Mouse (Mus musculus): ENCODE measurements around the gene Gm4881. TPM values are rescaled to one million over a fixed set of nuclear protein-coding genes. Genes with fewer than 3 reads are reported as not detected.

The Gm4881 gene
- polyA plus RNA-seq, 1 experiment from 2014 or later: not detected

- Histone ChIP-seq H3K27ac (no peak overlapping the region), H3K9me3 (no peaks in the 10 kb centered on the region), H3K4me3 (no peak overlapping the region), H3K27me3 (peaks cover 100% of the 10 kb centered on the region), H3K36me3 (no peaks in the 10 kb centered on the region), H3K4me2 (no peak overlapping the region), H3K9ac (no peak overlapping the region), H3K4me1 (peaks cover 6% of the 10 kb centered on the region)
- peak; percentile 32; the same call in 1 of the 2 replicates for ATAC-seq (ENCODE audit: borderline replicate concordance, extremely low read depth, low FRiP score, low TSS enrichment)
- WGBS: under 1% methylated on average over 8 of the region's 8 CpGs
These were observed 5.8 kb upstream of the Gm4881 start for GRCm38 (mm10) chr7:24949958-24950623.

- H3K9ac ChIP-seq: no peak overlapping the region
- H3K4me2 ChIP-seq: no peak overlapping the region
- no peak overlapping the region for H3K27ac ChIP-seq
- H3K36me3 ChIP-seq: no peaks in the 10 kb centered on the region
- no peak for ATAC-seq (ENCODE audit: borderline replicate concordance, extremely low read depth, low FRiP score, low TSS enrichment)
- peaks cover 7% of the 10 kb centered on the region for H3K4me1 ChIP-seq
- no peak overlapping the region for H3K4me3 ChIP-seq
- WGBS: 4% methylated on average over 29 of the region's 29 CpGs
- no peaks in the 10 kb centered on the region for H3K9me3 ChIP-seq
- H3K27me3 ChIP-seq: peaks cover 100% of the 10 kb centered on the region
These were observed 4.5 kb upstream of the Gm4881 start for GRCm38 (mm10) chr7:24948774-24949173.

GRCm38 (mm10) chr7:24947316-24948048 lies 3.2 kb upstream of the Gm4881 start:
- H3K4me1 ChIP-seq: peaks cover 7% of the 10 kb centered on the region
- no peak overlapping the region for H3K9ac ChIP-seq
- no peak overlapping the region for H3K4me2 ChIP-seq
- H3K36me3 ChIP-seq: no peaks in the 10 kb centered on the region
- ATAC-seq (ENCODE audit: borderline replicate concordance, extremely low read depth, low FRiP score, low TSS enrichment): no peak
- WGBS: 6% methylated on average over 7 of the region's 7 CpGs
- peaks cover 100% of the 10 kb centered on the region for H3K27me3 ChIP-seq
- no peak overlapping the region for H3K4me3 ChIP-seq
- H3K9me3 ChIP-seq: no peaks in the 10 kb centered on the region
- H3K27ac ChIP-seq: no peak overlapping the region

- H3K27me3 ChIP-seq: peaks cover 100% of the 10 kb centered on the region
- ATAC-seq (ENCODE audit: borderline replicate concordance, extremely low read depth, low FRiP score, low TSS enrichment): no peak
- H3K4me3 ChIP-seq: no peak overlapping the region
- no peak overlapping the region for H3K9ac ChIP-seq
- H3K27ac ChIP-seq: no peak overlapping the region
- peaks cover 7% of the 10 kb centered on the region for H3K4me1 ChIP-seq
- 8% methylated on average over 6 of the region's 6 CpGs for WGBS
- H3K4me2 ChIP-seq: no peak overlapping the region
- no peaks in the 10 kb centered on the region for H3K36me3 ChIP-seq
- no peaks in the 10 kb centered on the region for H3K9me3 ChIP-seq
These were observed 653 bp downstream of the Gm4881 start for GRCm38 (mm10) chr7:24943641-24944040.

- no peaks in the 10 kb centered on the region for H3K9me3 ChIP-seq
- no peak overlapping the region for H3K4me3 ChIP-seq
- no peak for ATAC-seq (ENCODE audit: borderline replicate concordance, extremely low read depth, low FRiP score, low TSS enrichment)
- 2% methylated on average over 15 of the region's 15 CpGs for WGBS
- H3K4me1 ChIP-seq: no peaks in the 10 kb centered on the region
- H3K27me3 ChIP-seq: peaks cover 85% of the 10 kb centered on the region
- peaks cover 6% of the 10 kb centered on the region; the same call in 1 of the 2 replicates for H3K36me3 ChIP-seq
- H3K9ac ChIP-seq: no peak overlapping the region
- no peak overlapping the region for H3K27ac ChIP-seq
- no peak overlapping the region for H3K4me2 ChIP-seq
These were observed 12.6 kb downstream of the Gm4881 start for GRCm38 (mm10) chr7:24931651-24932050.

- peaks cover 73% of the 10 kb centered on the region for H3K27me3 ChIP-seq
- H3K9ac ChIP-seq: no peak overlapping the region
- H3K9me3 ChIP-seq: no peaks in the 10 kb centered on the region
- WGBS: 38% methylated on average over 6 of the region's 6 CpGs
- peaks cover 14% of the 10 kb centered on the region for H3K36me3 ChIP-seq
- H3K4me3 ChIP-seq: no peak overlapping the region
- ATAC-seq (ENCODE audit: borderline replicate concordance, extremely low read depth, low FRiP score, low TSS enrichment): no peak
- no peaks in the 10 kb centered on the region for H3K4me1 ChIP-seq
- no peak overlapping the region for H3K27ac ChIP-seq
- H3K4me2 ChIP-seq: no peak overlapping the region
These were observed 13.8 kb downstream of the Gm4881 start for GRCm38 (mm10) chr7:24930475-24930874.

- peaks cover 78% of the 10 kb centered on the region for H3K36me3 ChIP-seq
- H3K9me3 ChIP-seq: no peaks in the 10 kb centered on the region
- no peak overlapping the region for H3K4me2 ChIP-seq
- WGBS: 85% methylated on average over 9 of the region's 9 CpGs
- no peak for ATAC-seq (ENCODE audit: borderline replicate concordance, extremely low read depth, low FRiP score, low TSS enrichment)
- H3K4me1 ChIP-seq: no peaks in the 10 kb centered on the region
- H3K9ac ChIP-seq: no peak overlapping the region
- no peak overlapping the region for H3K27ac ChIP-seq
- H3K27me3 ChIP-seq: no peaks in the 10 kb centered on the region
- H3K4me3 ChIP-seq: no peak overlapping the region
These were observed 24.6 kb downstream of the Gm4881 start for GRCm38 (mm10) chr7:24919728-24920127.

DNA sequence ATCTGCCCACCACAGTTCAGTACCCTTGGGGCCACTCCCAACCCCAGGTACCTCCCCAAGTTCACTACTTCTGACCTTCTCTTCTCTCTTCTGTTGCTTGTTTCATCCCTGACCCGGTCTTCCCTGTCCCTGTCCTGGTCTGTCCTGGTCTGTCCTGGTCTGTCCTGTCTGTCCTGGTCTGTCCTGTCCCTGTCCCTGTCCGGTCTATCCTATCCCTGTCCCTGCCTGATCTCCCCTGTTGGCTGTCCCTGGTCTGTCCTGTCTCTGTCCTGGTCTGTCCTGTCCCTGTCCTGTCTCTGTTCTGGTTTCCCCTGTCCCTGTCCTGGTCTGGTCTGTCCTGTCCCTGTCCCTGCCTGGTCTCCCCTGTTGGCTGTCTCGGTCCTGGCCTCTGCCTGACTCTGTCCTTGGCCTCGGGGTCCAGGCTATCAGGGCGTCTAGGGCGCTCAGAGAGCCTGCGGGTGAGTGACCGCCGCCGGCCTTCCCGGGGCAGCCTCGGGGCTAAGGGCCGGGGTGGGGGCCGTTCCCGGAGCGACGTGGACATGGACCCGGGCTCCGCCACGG lies 25.5 kb downstream of the Gm4881 start:
- 88% methylated on average over 20 of the region's 20 CpGs for WGBS
- peaks cover 69% of the 10 kb centered on the region for H3K36me3 ChIP-seq
- no peaks in the 10 kb centered on the region for H3K4me1 ChIP-seq
- H3K27me3 ChIP-seq: no peaks in the 10 kb centered on the region
- no peaks in the 10 kb centered on the region for H3K9me3 ChIP-seq
- H3K4me2 ChIP-seq: no peak overlapping the region
- H3K4me3 ChIP-seq: no peak overlapping the region
- peak; percentile 49 for ATAC-seq (ENCODE audit: borderline replicate concordance, extremely low read depth, low FRiP score, low TSS enrichment)
- H3K27ac ChIP-seq: no peak overlapping the region
- H3K9ac ChIP-seq: no peak overlapping the region

DNA sequence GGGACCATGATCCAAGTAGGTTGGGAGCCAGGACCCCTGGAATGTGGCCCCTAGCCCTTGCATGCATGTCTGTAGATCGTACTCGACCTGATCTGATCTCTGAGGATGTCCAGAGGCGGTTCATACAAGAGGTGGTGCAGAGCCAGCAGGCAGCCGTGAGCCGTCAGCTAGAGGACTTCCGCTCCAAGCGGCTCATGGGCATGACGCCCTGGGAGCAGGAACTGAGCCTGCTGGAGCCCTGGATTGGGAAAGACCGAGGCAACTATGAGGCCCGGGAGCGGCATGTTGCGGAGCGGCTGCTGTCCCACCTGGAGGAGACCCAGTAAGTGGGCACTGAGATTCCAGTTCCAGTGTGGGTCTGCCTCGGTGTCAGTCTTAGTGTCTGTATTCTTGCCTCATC lies 31.8 kb downstream of the Gm4881 start:
- Histone ChIP-seq H3K27me3 (no peaks in the 10 kb centered on the region), H3K9ac (no peak overlapping the region), H3K4me3 (no peak overlapping the region), H3K36me3 (peaks cover 55% of the 10 kb centered on the region), H3K4me2 (no peak overlapping the region), H3K9me3 (no peaks in the 10 kb centered on the region), H3K4me1 (peaks cover 6% of the 10 kb centered on the region), H3K27ac (no peak overlapping the region)
- ATAC-seq (ENCODE audit: borderline replicate concordance, extremely low read depth, low FRiP score, low TSS enrichment): no peak
- 92% methylated on average over 14 of the region's 14 CpGs for WGBS

- H3K4me3 ChIP-seq: peak overlapping the region; percentile 16
- peak overlapping the region; percentile 46 for H3K27ac ChIP-seq
- peak overlapping the region; percentile 41 for H3K4me2 ChIP-seq
- no peak for ATAC-seq (ENCODE audit: borderline replicate concordance, extremely low read depth, low FRiP score, low TSS enrichment)
- H3K4me1 ChIP-seq: peaks cover 43% of the 10 kb centered on the region
- 26% methylated on average over 13 of the region's 13 CpGs for WGBS
- H3K9ac ChIP-seq: no peak overlapping the region; the same call in 1 of the 2 replicates
- H3K9me3 ChIP-seq: no peaks in the 10 kb centered on the region
- H3K36me3 ChIP-seq: peaks cover 32% of the 10 kb centered on the region; the same call in 1 of the 2 replicates
- no peaks in the 10 kb centered on the region for H3K27me3 ChIP-seq
These were observed 37.0 kb downstream of the Gm4881 start for GRCm38 (mm10) chr7:24907211-24907748.

DNA sequence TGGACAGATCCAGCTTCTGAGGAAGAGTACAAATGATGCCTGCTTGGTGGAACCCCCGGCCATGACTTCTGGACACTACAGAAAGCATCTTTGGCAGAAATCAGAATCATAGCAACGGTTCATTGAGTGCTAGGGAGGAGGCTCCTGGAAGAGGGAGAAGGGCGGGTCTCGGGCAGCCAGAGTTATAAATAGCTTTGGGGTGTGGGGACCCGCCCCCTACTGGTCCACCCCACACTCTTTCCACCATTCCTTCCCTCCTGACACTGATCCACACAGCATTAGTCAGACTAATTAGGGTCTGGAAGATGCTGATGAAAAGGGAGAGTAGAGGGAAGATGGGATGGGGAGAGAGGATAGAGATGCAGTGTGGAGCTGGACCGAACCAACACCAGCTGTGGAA lies 37.7 kb downstream of the Gm4881 start:
- H3K27me3 ChIP-seq: no peaks in the 10 kb centered on the region
- H3K36me3 ChIP-seq: peaks cover 25% of the 10 kb centered on the region; the same call in 1 of the 2 replicates
- ATAC-seq (ENCODE audit: borderline replicate concordance, extremely low read depth, low FRiP score, low TSS enrichment): no peak
- no peak overlapping the region for H3K9ac ChIP-seq
- H3K4me1 ChIP-seq: peaks cover 49% of the 10 kb centered on the region
- H3K9me3 ChIP-seq: no peaks in the 10 kb centered on the region
- H3K27ac ChIP-seq: peak overlapping the region; percentile 46; the same call in 1 of the 2 replicates
- WGBS: 19% methylated on average over 6 of the region's 6 CpGs
- peak overlapping the region; percentile 41 for H3K4me2 ChIP-seq
- H3K4me3 ChIP-seq: no peak overlapping the region

DNA sequence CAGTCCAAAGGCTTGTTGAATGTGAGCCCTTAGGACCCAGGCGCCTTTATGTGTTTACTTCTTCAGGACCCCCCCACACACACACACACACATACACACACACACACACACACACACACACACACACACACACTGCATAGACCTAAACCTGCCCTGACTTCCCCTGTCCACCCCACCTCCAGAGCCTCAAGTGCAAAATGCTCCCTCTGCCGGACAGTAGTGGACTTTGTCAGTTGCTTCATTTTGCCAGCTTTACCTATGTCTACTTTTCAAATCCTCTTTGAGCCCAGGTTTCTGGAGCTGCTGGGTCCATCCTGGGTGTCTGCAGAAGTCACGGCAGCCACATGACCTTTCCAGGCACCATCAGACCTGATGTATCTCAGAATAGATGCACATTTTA lies 39.4 kb downstream of the Gm4881 start:
- no peaks in the 10 kb centered on the region for H3K9me3 ChIP-seq
- peak overlapping the region; percentile 75 for H3K9ac ChIP-seq
- peak overlapping the region; percentile 60 for H3K4me3 ChIP-seq
- peak overlapping the region; percentile 81; the same call in 1 of the 2 replicates for H3K27ac ChIP-seq
- peaks cover 14% of the 10 kb centered on the region; the same call in 1 of the 2 replicates for H3K36me3 ChIP-seq
- ATAC-seq (ENCODE audit: borderline replicate concordance, extremely low read depth, low FRiP score, low TSS enrichment): no peak
- H3K4me2 ChIP-seq: peak overlapping the region; percentile 81
- H3K27me3 ChIP-seq: no peaks in the 10 kb centered on the region
- peaks cover 49% of the 10 kb centered on the region for H3K4me1 ChIP-seq
- 11% methylated on average over 3 of the region's 3 CpGs for WGBS

Measured in lung, embryonic 15.5 days (tissue).